In the genomic region with DNA sequence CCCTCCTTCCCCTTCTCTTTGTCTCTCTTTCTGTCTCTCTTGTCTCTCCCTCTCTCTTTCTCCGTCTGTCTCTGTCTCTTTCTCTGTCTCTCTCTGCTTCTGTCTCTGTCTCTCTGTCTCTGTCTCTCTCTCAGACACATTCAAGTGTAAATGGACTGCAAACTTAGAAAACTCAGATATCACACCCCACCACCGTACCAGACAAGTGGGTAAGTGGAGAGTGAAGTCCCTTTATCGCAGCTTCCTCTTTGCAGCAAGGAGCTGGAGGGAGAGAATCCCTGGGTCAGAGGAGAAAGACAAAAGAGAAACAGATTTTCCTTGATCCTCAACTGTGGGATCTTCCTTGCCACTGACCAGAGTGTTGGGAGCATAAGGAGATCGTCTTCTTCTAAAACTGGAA, we compare ENCODE assay signal across 16 mouse cellular contexts.
"Had no signal": no experiment of that assay in that cellular context is flagged by ENCODE, and none has a peak within 500 bp of the region (broad histone marks: within the 10 kb centered on the region; RNA-seq: fewer than 3 reads in every experiment).

No protein-coding gene starts in this region.

- H3K27me3 ChIP-seq: neural tube, embryonic 12.5 days; neural tube, embryonic 13.5 days; neural tube, embryonic 15.5 days; stomach, embryonic 15.5 days had no signal

- DNase-seq: retina, postnatal 1 day; right cerebral cortex, adult 18-20 months; right cerebral cortex, postnatal 14 days; right cerebral cortex, postnatal 25 days; right cerebral cortex, postnatal 4 days; spleen, adult 18-20 months; thymus, adult 18-20 months; thymus, adult 2 months; thymus, postnatal 14 days; thymus, postnatal 25 days; thymus, postnatal 36 days had no signal

- H3K4me2 ChIP-seq: neural tube, embryonic 12.5 days; neural tube, embryonic 13.5 days; neural tube, embryonic 15.5 days; stomach, embryonic 15.5 days had no signal

- H3K36me3 ChIP-seq: neural tube, embryonic 12.5 days; neural tube, embryonic 13.5 days; neural tube, embryonic 15.5 days; stomach, embryonic 15.5 days had no signal

- H3K4me3 ChIP-seq: neural tube, embryonic 12.5 days; neural tube, embryonic 13.5 days; neural tube, embryonic 15.5 days; stomach, embryonic 15.5 days had no signal

- H3K4me1 ChIP-seq: neural tube, embryonic 12.5 days; stomach, embryonic 15.5 days had no signal

- H3K27ac ChIP-seq: neural tube, embryonic 12.5 days; neural tube, embryonic 13.5 days; neural tube, embryonic 15.5 days; stomach, embryonic 15.5 days; stomach, postnatal 0 days had no signal

- H3K9me3 ChIP-seq: neural tube, embryonic 12.5 days; neural tube, embryonic 13.5 days; neural tube, embryonic 15.5 days; stomach, embryonic 15.5 days had no signal

- H3K9ac ChIP-seq: neural tube, embryonic 12.5 days; neural tube, embryonic 13.5 days; neural tube, embryonic 15.5 days; stomach, embryonic 15.5 days had no signal
